Mouse (Mus musculus): ENCODE data around the gene Zfp472. TPM values are rescaled to one million over a fixed set of nuclear protein-coding genes. Genes with fewer than 3 reads are reported as not detected.
"Not testable (repeated sequence)": the region's sequence is repeated elsewhere in the genome, so short reads cannot be mapped to it uniquely, and the experiment has no call there.

The Zfp472 gene
- polyA plus RNA-seq, 1 experiment from 2014 or later: 4.2 TPM

GRCm38 (mm10) chr17:33008337-33008736 is 42.7 kb downstream of the Zfp472 start:
- no peak overlapping the region for H3K27ac ChIP-seq (replicated peaks)
- no peak overlapping the region for H3K4me2 ChIP-seq
- H3K27me3 ChIP-seq: no peaks in the 10 kb centered on the region
- no peak overlapping the region for H3K4me3 ChIP-seq (replicated peaks)
- no peaks in the 10 kb centered on the region for H3K9me3 ChIP-seq (replicated peaks)
- peaks cover 16% of the 10 kb centered on the region for H3K36me3 ChIP-seq (replicated peaks)
- WGBS (ENCODE audit: insufficient replicate concordance): 34% methylated on average over 9 of the region's 9 CpGs
- no peaks in the 10 kb centered on the region for H3K4me1 ChIP-seq (replicated peaks)
- ATAC-seq (ENCODE audit: insufficient read depth): no peak
- H3K9ac ChIP-seq: no peak overlapping the region

GRCm38 (mm10) chr17:33020434-33020833 is 54.8 kb downstream of the Zfp472 start:
- not testable (repeated sequence) for H3K9ac ChIP-seq; H3K27ac ChIP-seq (replicated peaks); H3K27me3 ChIP-seq; ATAC-seq (ENCODE audit: insufficient read depth); H3K4me3 ChIP-seq (replicated peaks); H3K4me2 ChIP-seq; H3K4me1 ChIP-seq (replicated peaks)
- peaks cover 44% of the 10 kb centered on the region for H3K36me3 ChIP-seq (replicated peaks)
- peaks cover 13% of the 10 kb centered on the region for H3K9me3 ChIP-seq (replicated peaks)

Other genes with a start within 250 kb of the Zfp472 start
- 8.4 and 9.8 TPM in 2 replicates for gene Zfp871, start 177.5 kb upstream of the Zfp472 start, polyA plus RNA-seq (2015; fragmentation: Nextera tagmentation; extraction: Ambion mirVana)
- 0.06 and 0.15 TPM in 2 replicates for gene Zfp811, start 155.9 kb upstream of the Zfp472 start, polyA plus RNA-seq (2015; fragmentation: Nextera tagmentation; extraction: Ambion mirVana)
- gene Zfp799, start 135.6 kb upstream of the Zfp472 start, polyA plus RNA-seq (2015; fragmentation: Nextera tagmentation; extraction: Ambion mirVana): 1.2 and 1.7 TPM in 2 replicates
- 1.6 TPM in 2 replicates for gene Zfp870, start 74.2 kb upstream of the Zfp472 start, polyA plus RNA-seq (2015; fragmentation: Nextera tagmentation; extraction: Ambion mirVana)
- gene Cyp4f14, start 48.5 kb upstream of the Zfp472 start, polyA plus RNA-seq (2015; fragmentation: Nextera tagmentation; extraction: Ambion mirVana): not detected in 2 replicates
- gene Cyp4f13, start 18.4 kb upstream of the Zfp472 start, polyA plus RNA-seq (2015; fragmentation: Nextera tagmentation; extraction: Ambion mirVana): 6.7 and 8.2 TPM in 2 replicates
- gene Zfp952, start 27.3 kb downstream of the Zfp472 start, polyA plus RNA-seq (2015; fragmentation: Nextera tagmentation; extraction: Ambion mirVana): 2.5 and 3.0 TPM in 2 replicates
- 2.2 and 2.3 TPM in 2 replicates for gene Zfp763, start 67.6 kb downstream of the Zfp472 start, polyA plus RNA-seq (2015; fragmentation: Nextera tagmentation; extraction: Ambion mirVana)
- not detected in 2 replicates for gene 4921501E09Rik, start 102.2 kb downstream of the Zfp472 start, polyA plus RNA-seq (2015; fragmentation: Nextera tagmentation; extraction: Ambion mirVana)
- 1.1 and 1.2 TPM in 2 replicates for gene Zfp563, start 123.5 kb downstream of the Zfp472 start, polyA plus RNA-seq (2015; fragmentation: Nextera tagmentation; extraction: Ambion mirVana)
- gene Morc2b, start 173.9 kb downstream of the Zfp472 start, polyA plus RNA-seq (2015; fragmentation: Nextera tagmentation; extraction: Ambion mirVana): not detected in 2 replicates
- not detected in 2 replicates for gene Olfr55, start 202.6 kb downstream of the Zfp472 start, polyA plus RNA-seq (2015; fragmentation: Nextera tagmentation; extraction: Ambion mirVana)
- not detected in 2 replicates for gene Olfr239, start 225.5 kb downstream of the Zfp472 start, polyA plus RNA-seq (2015; fragmentation: Nextera tagmentation; extraction: Ambion mirVana)